Mouse (Mus musculus) kidney, adult 18-20 months (tissue): ENCODE results near the gene Folr2.

Experiments used
- DNase-seq: peaks from one replicate; pipeline ENCODE4 v3.0.0; 2021

Folr2 gene

DNA sequence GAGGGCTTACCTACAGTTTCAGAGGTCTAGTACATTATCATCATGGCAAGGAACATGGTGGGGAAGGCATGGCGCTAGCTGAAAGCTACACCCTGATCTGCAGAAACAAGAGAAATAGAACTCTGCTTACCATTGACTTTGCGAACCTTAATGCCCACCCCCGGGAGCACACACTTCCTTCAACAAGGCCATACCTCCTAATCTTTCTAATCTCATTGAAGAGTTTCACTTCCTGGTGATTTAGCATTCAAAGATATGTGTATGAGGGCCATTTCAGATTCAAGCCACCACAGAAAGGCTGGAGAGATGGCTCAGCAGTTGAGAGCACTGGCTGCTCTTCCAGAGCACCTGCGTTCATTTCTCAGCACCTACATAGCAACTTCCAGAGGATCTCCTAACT, at the start of gene Folr2:
Gene Folr2, minus strand, starts transcription at position 101 of the 400 bp plus-strand sequence.
- no peak for DNase-seq

DNA sequence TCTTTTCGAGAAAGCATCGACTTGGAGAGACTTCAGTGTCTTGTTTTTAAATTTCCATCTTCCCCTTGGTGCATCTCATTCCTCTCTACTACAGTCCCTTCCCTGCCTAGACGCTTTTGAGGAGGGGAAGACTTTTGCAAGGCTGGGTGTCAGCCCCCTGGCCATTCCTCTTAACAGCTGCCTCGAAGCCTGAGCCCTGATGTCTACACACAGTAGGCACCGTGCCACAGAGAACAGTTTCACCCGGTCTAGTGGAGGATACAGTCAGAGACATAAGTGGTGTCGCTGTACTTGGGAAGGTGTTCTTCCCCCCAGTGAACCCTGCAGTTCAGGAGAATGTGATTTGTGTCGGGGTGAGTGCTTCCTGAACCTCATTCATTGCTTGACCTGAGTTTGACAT, 49.7 kb upstream of the Folr2 start:
- peak; percentile 16 for DNase-seq

- DNase-seq: no peak
These were observed 49.3 kb upstream of the Folr2 start, which contains the start of gene Tomt for GRCm38 (mm10) chr7:101906287-101906681. Gene Tomt (minus strand): TSS chr7:101906359.

DNA sequence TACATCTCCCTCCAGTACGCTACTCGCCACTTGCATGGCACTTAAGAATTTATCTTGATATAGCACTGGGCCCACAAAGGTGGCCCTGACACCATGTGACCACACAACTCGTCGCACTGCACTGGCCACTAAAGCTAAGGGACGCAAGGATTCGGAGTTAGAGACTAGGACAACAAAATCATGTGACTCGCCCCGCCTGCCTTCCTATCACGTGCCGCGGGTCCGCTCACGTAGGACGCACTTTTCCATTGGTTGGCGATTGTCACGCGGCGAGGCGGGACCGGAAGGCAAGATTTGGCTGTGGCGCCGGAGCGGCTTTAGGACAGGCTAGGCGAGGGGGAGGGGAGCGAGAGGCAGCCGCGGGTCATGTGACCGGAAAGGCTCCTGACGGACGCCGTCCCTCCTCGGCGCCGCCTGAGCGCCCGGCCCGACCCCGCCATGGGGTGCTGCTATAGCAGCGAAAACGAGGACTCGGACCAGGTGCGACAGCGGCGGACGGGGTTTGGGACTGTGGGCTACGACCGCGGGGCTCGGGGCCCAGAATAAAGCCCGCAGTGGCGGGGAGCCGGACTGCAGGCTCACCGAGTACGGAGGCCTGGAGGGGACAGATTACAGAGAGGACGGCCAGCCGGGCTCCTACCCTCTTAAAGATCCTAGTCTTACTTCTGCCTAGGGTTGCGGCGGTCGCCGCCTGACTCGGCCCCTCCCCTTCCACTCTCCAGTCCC, 48.7 kb upstream of the Folr2 start, which contains the start of gene Lamtor1:
Gene Lamtor1, plus strand, starts transcription at position 344 of the 726 bp plus-strand sequence.
- peak; percentile 100 for DNase-seq

DNA sequence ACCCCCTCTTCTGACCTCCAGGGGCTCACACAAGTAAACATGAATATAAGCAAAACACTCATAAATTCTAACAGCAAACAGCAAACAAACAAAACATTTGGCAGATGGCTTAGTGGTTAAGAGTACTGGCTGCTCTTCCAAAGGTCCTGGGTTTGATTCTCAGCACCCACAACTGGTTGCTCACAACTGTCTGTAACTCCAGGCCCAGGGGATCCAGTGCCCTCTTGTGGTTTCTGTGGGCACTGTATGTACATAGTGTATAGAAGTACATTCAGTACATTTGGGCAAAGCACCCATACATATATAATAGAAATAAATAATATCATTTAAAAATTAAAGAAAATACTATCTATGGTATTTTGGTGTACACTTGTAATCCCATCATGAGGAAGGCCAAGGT, 45.9 kb upstream of the Folr2 start:
- no peak for DNase-seq

DNA sequence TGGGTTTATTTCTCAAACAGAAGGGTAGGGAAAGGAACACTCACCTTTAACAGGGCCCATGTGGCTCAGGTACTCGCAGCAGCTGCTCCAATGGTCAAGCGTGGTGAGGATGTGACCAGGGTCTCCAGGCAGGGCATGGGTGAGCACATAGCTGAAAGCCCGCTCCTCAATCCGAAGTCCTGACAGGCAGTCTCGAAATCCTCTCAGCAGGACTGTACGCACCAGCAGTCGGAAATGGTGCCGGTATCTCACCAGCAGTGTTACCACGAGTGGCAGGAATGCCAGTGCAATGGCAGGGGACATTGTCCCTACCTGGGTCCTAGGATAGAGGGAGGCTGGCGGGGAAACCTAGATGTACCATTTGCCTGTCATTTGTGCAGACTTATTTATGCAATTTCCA, 45.0 kb upstream of the Folr2 start:
- DNase-seq: no peak

DNA sequence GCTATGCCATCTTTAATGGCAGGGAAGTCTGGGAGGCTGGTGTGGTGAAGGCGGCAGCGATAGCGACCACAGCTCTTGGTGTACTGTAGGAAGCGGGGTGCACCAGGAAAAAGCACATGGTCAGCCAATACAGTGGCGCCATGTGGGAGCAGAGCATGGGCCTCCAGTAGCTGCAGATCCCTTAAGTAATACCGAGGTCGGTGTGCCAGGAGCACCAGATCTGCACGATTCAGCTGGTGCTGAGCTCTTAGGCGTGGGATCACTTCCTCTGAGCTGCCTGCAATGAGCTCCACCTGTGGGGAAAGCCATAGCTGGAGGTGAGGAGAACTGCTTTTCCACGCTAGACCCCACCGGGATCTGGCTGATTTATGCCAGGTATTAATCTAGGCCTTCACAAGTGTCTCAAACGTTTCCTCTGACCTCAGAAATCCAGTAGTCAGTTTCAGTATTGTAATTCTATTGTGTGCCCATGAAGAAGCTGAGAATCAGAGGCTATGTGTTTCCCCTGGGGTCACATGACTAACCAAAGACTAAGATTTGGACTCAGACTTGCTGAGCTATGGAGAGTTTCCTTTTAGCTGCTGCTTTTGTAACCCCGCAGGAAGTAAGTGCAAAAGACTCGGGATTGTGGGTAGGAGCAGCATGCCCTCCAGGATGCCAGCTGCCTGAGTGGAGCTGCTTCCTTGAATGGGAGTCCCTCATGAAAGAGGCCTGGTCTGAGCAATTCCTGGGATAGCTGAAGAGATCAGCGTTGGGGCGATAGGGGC, 43.5 kb upstream of the Folr2 start:
- DNase-seq: no peak

DNA sequence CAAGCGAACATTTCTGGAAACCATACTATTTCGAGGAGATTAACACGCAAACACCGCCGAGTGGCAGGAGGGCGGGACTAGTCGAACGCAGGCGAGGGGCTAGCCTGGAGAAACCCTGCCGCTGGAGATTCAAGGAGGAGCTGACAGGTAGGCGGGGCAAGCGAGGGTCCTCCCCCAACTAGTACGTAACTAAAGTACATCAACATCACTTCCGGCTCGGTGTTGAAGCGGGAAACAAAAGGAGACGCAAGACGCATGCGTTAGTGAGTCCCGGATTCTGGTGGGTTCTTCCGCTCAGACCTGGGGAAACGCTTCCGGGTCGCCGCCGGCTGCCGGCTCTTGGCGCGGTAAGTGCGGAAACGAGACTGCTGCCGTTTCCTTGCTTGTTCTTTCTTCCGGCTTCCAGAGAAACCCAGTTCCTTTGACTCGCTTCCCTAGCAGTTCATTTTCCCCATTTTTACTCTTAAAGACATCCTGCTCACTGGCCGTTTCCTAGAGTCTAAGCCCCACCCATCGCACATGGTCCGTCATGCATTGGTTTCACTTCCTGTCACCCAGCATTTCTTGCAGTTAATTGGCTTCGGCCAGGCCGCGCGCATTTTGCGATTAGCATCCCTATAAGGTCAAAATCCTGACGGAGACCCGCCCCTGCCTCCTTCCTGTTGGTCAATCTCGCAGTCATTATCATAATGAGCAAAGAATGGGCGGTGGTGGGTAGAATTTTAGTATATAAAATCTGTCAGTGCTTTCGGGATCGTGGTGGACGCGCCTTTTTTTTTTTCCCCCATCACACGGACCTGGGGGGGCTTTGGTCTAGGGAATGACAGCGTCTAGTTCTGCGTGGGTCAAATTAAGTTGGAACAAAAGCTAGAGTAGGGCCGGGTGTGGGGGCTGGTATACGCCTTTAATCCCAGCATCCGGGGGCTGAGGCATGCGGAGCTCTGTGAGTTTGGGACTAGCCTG, 39.4 kb upstream of the Folr2 start:
- peak; percentile 96 for DNase-seq

GRCm38 (mm10) chr7:101895695-101896094, 38.7 kb upstream of the Folr2 start:
- DNase-seq: no peak

- no peak for DNase-seq
These were observed 31.5 kb upstream of the Folr2 start for GRCm38 (mm10) chr7:101888460-101888859.

DNA sequence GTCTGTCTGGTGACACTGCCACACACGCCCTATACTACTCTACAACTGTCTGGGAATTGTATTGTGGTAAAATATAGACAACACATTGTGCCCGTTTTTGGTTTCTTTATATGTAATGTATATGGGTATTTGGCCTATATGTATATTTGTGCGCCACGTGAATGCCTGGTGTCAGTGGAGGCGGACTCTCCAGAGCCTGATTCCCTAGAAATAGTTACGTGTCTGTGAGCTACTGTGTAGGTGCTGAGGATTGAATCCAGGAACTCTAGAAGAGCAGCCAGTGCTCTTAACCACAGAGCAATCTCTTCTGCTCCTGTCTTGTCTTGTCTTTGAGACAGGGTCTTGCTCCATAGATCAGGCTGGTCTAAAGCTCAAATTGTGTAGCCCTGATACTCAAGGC, 29.3 kb upstream of the Folr2 start:
- no peak for DNase-seq

DNA sequence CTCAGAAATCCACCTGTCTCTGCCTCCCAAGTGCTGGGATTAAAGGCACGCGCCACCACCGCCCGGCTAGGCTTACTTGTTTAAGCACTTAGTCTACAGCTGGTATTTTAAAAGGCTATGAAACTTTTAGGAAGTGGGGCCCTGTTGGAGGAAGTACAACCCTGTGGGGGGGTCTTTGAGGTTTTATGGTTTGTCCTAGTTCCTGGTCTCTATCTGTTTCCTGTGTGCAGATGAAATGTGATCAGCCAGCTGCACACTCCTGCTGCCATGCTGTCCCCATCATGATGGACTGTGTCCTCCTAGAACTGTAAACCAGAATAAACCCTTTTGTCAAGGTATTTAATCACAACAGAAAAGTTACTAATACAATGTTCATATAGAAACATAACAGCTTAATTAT, 27.2 kb upstream of the Folr2 start:
- DNase-seq: no peak

GRCm38 (mm10) chr7:101882413-101883154, 25.6 kb upstream of the Folr2 start:
- DNase-seq: no peak

GRCm38 (mm10) chr7:101880855-101881254, 23.9 kb upstream of the Folr2 start:
- DNase-seq: no peak

GRCm38 (mm10) chr7:101875978-101876377, 19.0 kb upstream of the Folr2 start:
- DNase-seq: no peak

DNA sequence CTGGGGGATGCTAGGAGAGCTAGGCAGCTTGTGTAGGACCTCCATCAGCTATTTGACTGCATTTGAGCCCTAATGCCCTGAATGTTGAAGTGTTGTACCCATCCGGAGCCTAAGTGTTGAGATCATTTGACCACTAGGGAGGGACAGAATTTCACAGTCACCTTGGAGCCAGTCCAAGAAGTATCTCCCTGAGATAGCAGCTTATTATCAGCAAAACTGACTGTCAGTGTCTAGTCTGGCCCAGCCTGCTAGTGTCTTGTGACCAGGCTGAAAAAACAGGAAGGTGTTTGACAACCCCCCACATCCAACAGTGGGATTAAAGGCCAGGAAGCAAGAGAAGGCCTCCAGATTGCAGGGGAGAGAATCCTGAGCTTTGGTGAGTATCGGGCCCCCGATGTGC, 14.3 kb upstream of the Folr2 start:
- peak; percentile 34 for DNase-seq

DNA sequence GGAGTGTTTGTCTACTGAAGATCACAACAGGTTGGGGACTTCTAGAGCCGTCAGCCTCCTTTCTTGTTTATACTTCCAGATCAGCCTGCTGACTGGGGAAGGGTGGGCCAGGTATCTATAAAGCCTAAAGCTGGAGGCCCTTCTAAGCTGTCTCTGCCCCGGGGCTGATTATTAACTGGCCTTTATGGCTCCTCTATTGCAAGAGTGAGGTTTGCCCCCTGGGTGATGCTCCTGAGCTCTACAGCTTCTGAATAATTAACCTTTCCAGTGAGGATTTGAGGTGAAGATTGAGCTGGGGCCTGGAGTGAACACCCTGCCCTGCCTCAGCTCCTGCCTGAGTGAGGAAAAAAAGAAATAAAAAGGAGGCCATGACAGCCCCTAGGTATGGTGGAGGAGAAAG, 13.6 kb upstream of the Folr2 start, which contains the start of gene Folr1:
Gene Folr1, minus strand, starts transcription at position 160 of the 400 bp plus-strand sequence.
- DNase-seq: peak; percentile 72

GRCm38 (mm10) chr7:101869163-101869500, 12.1 kb upstream of the Folr2 start:
- peak; percentile 41 for DNase-seq

DNA sequence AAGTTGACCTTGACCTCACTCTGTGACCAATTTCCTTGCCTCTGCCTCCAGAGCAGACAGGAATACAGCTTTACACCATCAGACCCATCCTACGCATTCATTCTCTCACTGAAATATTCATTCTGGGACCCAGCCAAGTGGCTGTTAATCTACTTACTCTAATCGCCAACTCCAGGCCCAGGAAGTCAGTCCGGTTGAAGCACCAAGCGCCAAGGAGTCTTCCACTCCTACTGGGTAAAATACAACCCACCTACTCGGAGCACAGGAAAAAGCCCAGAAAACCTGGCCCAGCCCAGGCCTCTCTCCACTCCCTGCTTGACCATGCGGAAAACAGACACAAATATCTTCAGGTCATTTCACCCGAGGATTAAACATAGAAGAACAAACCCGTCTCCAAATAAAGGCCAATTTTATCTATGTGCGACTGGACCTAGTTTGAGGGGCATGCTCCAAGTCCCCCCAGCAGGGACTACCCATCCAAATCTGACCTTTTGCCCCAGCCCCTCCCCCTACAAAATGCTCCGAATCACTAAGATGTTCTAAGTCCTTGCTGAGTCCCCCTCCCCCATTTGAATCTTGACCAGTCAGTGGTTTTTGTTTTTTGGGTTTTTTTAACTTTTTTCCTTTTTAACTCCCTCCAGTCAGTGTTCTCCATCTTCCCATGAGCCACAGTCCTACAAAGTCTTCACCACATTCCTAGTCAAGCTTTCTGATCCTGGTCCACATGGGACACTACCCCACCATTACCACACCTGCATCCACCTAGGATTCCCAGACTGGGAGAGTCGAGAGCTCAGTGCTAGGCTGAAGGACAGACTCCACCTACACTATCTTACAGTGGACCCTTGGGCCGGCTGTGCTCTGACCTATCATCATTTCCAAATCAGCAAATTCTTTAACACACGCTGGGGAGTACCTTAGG, 11.5 kb upstream of the Folr2 start:
- DNase-seq: peak; percentile 61

GRCm38 (mm10) chr7:101867482-101867881, 10.5 kb upstream of the Folr2 start:
- no peak for DNase-seq
